ENCODE assay signal across 1 mouse cellular context in the genomic region with DNA sequence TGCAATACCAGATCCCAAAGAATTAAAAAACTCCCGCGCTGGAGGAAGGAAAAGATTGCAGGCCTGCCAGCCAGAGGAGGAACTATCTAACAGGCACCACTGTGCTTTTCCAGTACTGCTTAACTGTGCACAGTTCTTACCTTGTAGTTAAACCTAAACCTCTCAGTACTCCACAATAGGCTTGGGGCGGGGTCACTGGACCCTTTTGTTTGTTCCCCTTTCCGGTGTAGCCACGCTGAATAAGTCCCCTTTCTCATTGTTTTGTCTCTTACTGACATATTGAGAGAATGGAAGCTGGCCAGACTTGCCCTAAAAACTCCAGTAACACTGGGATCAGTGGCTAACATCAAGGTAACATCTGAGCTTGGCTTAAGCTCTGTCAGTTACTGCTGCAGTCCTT.
TF ChIP-seq lines count a peak whose summit lies in the region.

No protein-coding gene starts in this region.

TF ChIP-seq in MEL, 35 proteins besides CTCF, POLR2A, EP300 and RAD21:
- TF ChIP-seq POLR2AphosphoS5 (IDR thresholded peaks at IDR 0.05; ENCODE audit: borderline replicate concordance, low read depth, low read length), result no peak
- no peak for TF ChIP-seq TCF12 (IDR thresholded peaks at IDR 0.05; ENCODE audit: low read depth, low read length)
- no peak for TF ChIP-seq MYC (IDR thresholded peaks at IDR 0.05; ENCODE audit: low read depth, low read length)
- no peak for TF ChIP-seq E2F4 (IDR thresholded peaks at IDR 0.05; ENCODE audit: borderline replicate concordance, low read depth, low read length)
- TF ChIP-seq POLR2AphosphoS2 (IDR thresholded peaks at IDR 0.05; ENCODE audit: low read length), result no peak
- no peak for TF ChIP-seq MAFK (IDR thresholded peaks at IDR 0.05; ENCODE audit: borderline replicate concordance, low read depth, low read length)
- TF ChIP-seq ZNF384 (IDR thresholded peaks at IDR 0.05; ENCODE audit: low read depth, low read length), result no peak
- no peak for TF ChIP-seq KAT2A (conservative IDR thresholded peaks at IDR 0.05; ENCODE audit: low read depth, low read length)
- no peak for TF ChIP-seq NRF1 (IDR thresholded peaks at IDR 0.05; ENCODE audit: insufficient read depth, low read depth, low read length, poor library complexity, severe bottlenecking)
